Comparison of ENCODE assay signal across 10 mouse cellular contexts in genomic region chr4:139082790-139083564, GRCm38 (mm10). TPM values are rescaled to one million over a fixed set of nuclear protein-coding genes. Genes with fewer than 3 reads are reported as not detected.
DNase-seq lines count a peak whose midpoint lies in the region; ATAC-seq lines count a peak whose summit lies in the region.
"Had no signal": no experiment of that assay in that cellular context is flagged by ENCODE, and none has a peak within 500 bp of the region (broad histone marks: within the 10 kb centered on the region; RNA-seq: fewer than 3 reads in every experiment).

No protein-coding gene starts in this region.

- peak overlapping the region; percentile 33; the same call in 1 of the 2 replicates for H3K9ac ChIP-seq in heart, embryonic 13.5 days
- H3K9ac ChIP-seq in hindbrain, embryonic 12.5 days: peak overlapping the region; percentile 13; the same call in 1 of the 2 replicates
- peak overlapping the region; percentile 2; the same call in 1 of the 2 replicates for H3K9ac ChIP-seq in neural tube, embryonic 12.5 days

- H3K4me3 ChIP-seq in heart, embryonic 13.5 days: no peak overlapping the region
- H3K4me3 ChIP-seq in hindbrain, embryonic 12.5 days: no peak overlapping the region
- no peak overlapping the region for H3K4me3 ChIP-seq in neural tube, embryonic 12.5 days

- peaks cover 63% of the 10 kb centered on the region for H3K27me3 ChIP-seq in heart, embryonic 13.5 days (replicated peaks)
- peaks cover 25% of the 10 kb centered on the region for H3K27me3 ChIP-seq in hindbrain, embryonic 12.5 days
- H3K27me3 ChIP-seq in neural tube, embryonic 12.5 days (replicated peaks): peaks cover under 1% of the 10 kb centered on the region

- H3K36me3 ChIP-seq in heart, embryonic 13.5 days: no peaks in the 10 kb centered on the region
- H3K36me3 ChIP-seq in hindbrain, embryonic 12.5 days: no peaks in the 10 kb centered on the region
- no peaks in the 10 kb centered on the region for H3K36me3 ChIP-seq in neural tube, embryonic 12.5 days

- WGBS in heart, embryonic 13.5 days: 29% methylated on average over 12 of the region's 12 CpGs
- 30% methylated on average over 12 of the region's 12 CpGs for whole genome bisulfite sequencing in hindbrain, embryonic 12.5 days
- WGBS in neural tube, embryonic 12.5 days: 35% methylated on average over 12 of the region's 12 CpGs

- no peak overlapping the region for H3K27ac ChIP-seq in heart, embryonic 13.5 days (replicated peaks)
- H3K27ac ChIP-seq in hindbrain, embryonic 12.5 days: no peak overlapping the region
- H3K27ac ChIP-seq in neural tube, embryonic 12.5 days: no peak overlapping the region

- peaks cover 10% of the 10 kb centered on the region for H3K4me1 ChIP-seq in heart, embryonic 13.5 days
- peaks cover 25% of the 10 kb centered on the region for H3K4me1 ChIP-seq in hindbrain, embryonic 12.5 days
- peaks cover 16% of the 10 kb centered on the region for H3K4me1 ChIP-seq in neural tube, embryonic 12.5 days

- intact Hi-C loops in heart, postnatal 36 days (cut with DNase I): no loop called here

- DNase-seq in heart, postnatal 36 days: no peak
- peak; percentile 88 for DNase-seq in retina, postnatal 1 day
- no peak for DNase-seq in retina, embryonic 14.5 days (ENCODE audit: low spot score)
- DNase-seq in urinary bladder, adult 18-20 months (ENCODE audit: low spot score in 2 of 2): no peak
- DNase-seq in left cerebral cortex, adult 8-10 months (ENCODE audit: low spot score in 2 of 2): no peak
- DNase-seq: adrenal gland, postnatal 10 days had no signal

- H3K4me2 ChIP-seq in heart, embryonic 13.5 days: peak overlapping the region; percentile 37
- peak overlapping the region; percentile 34 for H3K4me2 ChIP-seq in hindbrain, embryonic 12.5 days (replicated peaks)
- peak overlapping the region; percentile 40 for H3K4me2 ChIP-seq in neural tube, embryonic 12.5 days (replicated peaks)
- H3K4me2 ChIP-seq: liver, embryonic 11.5 days had no signal

- no peaks in the 10 kb centered on the region for H3K9me3 ChIP-seq in heart, embryonic 13.5 days
- no peaks in the 10 kb centered on the region for H3K9me3 ChIP-seq in hindbrain, embryonic 12.5 days (replicated peaks)
- no peaks in the 10 kb centered on the region for H3K9me3 ChIP-seq in neural tube, embryonic 12.5 days

- ATAC-seq in heart, embryonic 13.5 days (ENCODE audit: extremely low read depth, insufficient number of reproducible peaks, low FRiP score, low TSS enrichment): no peak
- ATAC-seq in hindbrain, embryonic 12.5 days (ENCODE audit: low FRiP score): peak; percentile 76
- ATAC-seq in neural tube, embryonic 12.5 days (ENCODE audit: low FRiP score, low read depth): peak; percentile 70

RNA-seq across cellular contexts. Expression of gene Htr6, which starts 7.6 kb away (rescaled TPM):
- not detected in 2 replicates for polyA plus RNA-seq in heart, embryonic 13.5 days (2015; fragmentation: Nextera tagmentation; extraction: Ambion mirVana)
- not detected for total RNA-seq in heart, postnatal 36 days (2021)
- polyA plus RNA-seq in hindbrain, embryonic 12.5 days (2016; fragmentation: Nextera tagmentation; extraction: Ambion mirVana): 0.20 TPM in 1 of 2 replicates, not detected in the other
- 0.10 TPM in 1 of 2 replicates, not detected in the other for polyA plus RNA-seq in neural tube, embryonic 12.5 days (2016; fragmentation: Nextera tagmentation; extraction: Ambion mirVana)
- 1 to 10 TPM; 6.2 to 8.0 (median 7.4) TPM for total RNA-seq in left cerebral cortex, adult 8-10 months (2022)
- polyA plus RNA-seq: liver, embryonic 11.5 days had no signal

RNA-seq across cellular contexts. Expression of gene Nbl1, which starts 9.8 kb away (rescaled TPM):
- polyA plus RNA-seq in heart, embryonic 13.5 days (2015; fragmentation: Nextera tagmentation; extraction: Ambion mirVana): 13.4 and 15.2 TPM in 2 replicates
- total RNA-seq in heart, postnatal 36 days (2021): 10 to 100 TPM; 25.5 to 29.1 TPM
- 54.8 and 56.1 TPM in 2 replicates for polyA plus RNA-seq in hindbrain, embryonic 12.5 days (2016; fragmentation: Nextera tagmentation; extraction: Ambion mirVana)
- 45.2 and 47.0 TPM in 2 replicates for polyA plus RNA-seq in neural tube, embryonic 12.5 days (2016; fragmentation: Nextera tagmentation; extraction: Ambion mirVana)
- total RNA-seq in left cerebral cortex, adult 8-10 months (2022): 10 to 100 TPM; 52.1 to 64.5 (median 55.5) TPM

RNA-seq across cellular contexts. Expression of gene Minos1, which starts 47.9 kb away (rescaled TPM):
- polyA plus RNA-seq in heart, embryonic 13.5 days (2015; fragmentation: Nextera tagmentation; extraction: Ambion mirVana): 572 and 667 TPM in 2 replicates
- total RNA-seq in heart, postnatal 36 days (2021): 100 to 1,000 TPM; 679 to 769 TPM
- polyA plus RNA-seq in hindbrain, embryonic 12.5 days (2016; fragmentation: Nextera tagmentation; extraction: Ambion mirVana): 376 and 407 TPM in 2 replicates
- polyA plus RNA-seq in neural tube, embryonic 12.5 days (2016; fragmentation: Nextera tagmentation; extraction: Ambion mirVana): 430 and 438 TPM in 2 replicates
- total RNA-seq in left cerebral cortex, adult 8-10 months (2022): 100 to 1,000 TPM; 182 to 221 (median 192) TPM
